Mouse (Mus musculus) erythroblast, embryonic 14.5 days (primary cell): ENCODE data around the gene Frmd6. TPM values are rescaled to one million over a fixed set of nuclear protein-coding genes. Genes with fewer than 3 reads are reported as not detected.

Experiments used
- H3K27me3 ChIP-seq: 2 replicates; pipeline ENCODE4 v1.6.1; 2012; ENCODE audit warnings: inconsistent platforms; ENCODE audit not compliant: control insufficient read depth
- H3K36me3 ChIP-seq: 2 replicates; pipeline ENCODE4 v1.6.1; 2012; ENCODE audit warnings: mild to moderate bottlenecking, inconsistent platforms; ENCODE audit not compliant: control insufficient read depth
- H3K4me1 ChIP-seq: 2 replicates; pipeline ENCODE4 v1.6.1; 2012; ENCODE audit warnings: inconsistent platforms; ENCODE audit not compliant: control insufficient read depth
- H3K4me3 ChIP-seq: replicated peaks from 2 replicates; pipeline ENCODE3; 2012; ENCODE audit warnings: moderate library complexity, mild to moderate bottlenecking, inconsistent platforms
- H3K9me3 ChIP-seq: 2 replicates; pipeline ENCODE4 v1.6.1; 2012; ENCODE audit warnings: low read length, inconsistent platforms, mixed read lengths; ENCODE audit not compliant: control insufficient read depth
- GATA1 ChIP-seq: IDR thresholded peaks from 2 replicates; pipeline ENCODE4 v1.6.1; 2012; ENCODE audit warnings: low read length, inconsistent platforms, mixed read lengths
- TAL1 ChIP-seq: IDR thresholded peaks from 3 replicates; pipeline ENCODE4 v1.6.1; 2012; ENCODE audit warnings: low read length, inconsistent platforms, mixed read lengths
- polyA plus RNA-seq: library from polyadenylated mRNA; stranded (reverse); fragments of >175 nt; gene quantifications from 2 replicates; pipeline ENCODE4 v1.2.3, GENCODE M21; 2012

Gene Frmd6
- polyA plus RNA-seq, 1 experiment, result 0.01 TPM

- Histone ChIP-seq H3K4me1 (no peaks in the 10 kb centered on the region), H3K4me3 (no peak overlapping the region), H3K36me3 (no peaks in the 10 kb centered on the region), H3K9me3 (no peaks in the 10 kb centered on the region), H3K27me3 (no peaks in the 10 kb centered on the region)
- TF ChIP-seq GATA1 (no peak), TAL1 (no peak)
Observed at GRCm38 (mm10) chr12:70803494-70803893, 21.8 kb upstream of the Frmd6 start.

GRCm38 (mm10) chr12:70804989-70805388 lies 20.3 kb upstream of the Frmd6 start:
- no peak overlapping the region for H3K4me3 ChIP-seq
- H3K9me3 ChIP-seq, result no peaks in the 10 kb centered on the region

GRCm38 (mm10) chr12:70807543-70807942 lies 17.8 kb upstream of the Frmd6 start:
- no peaks in the 10 kb centered on the region for H3K4me1 ChIP-seq
- no peaks in the 10 kb centered on the region for H3K36me3 ChIP-seq
- H3K4me3 ChIP-seq, result no peak overlapping the region
- TF ChIP-seq TAL1 (no peak), GATA1 (no peak)
- no peaks in the 10 kb centered on the region for H3K27me3 ChIP-seq
- H3K9me3 ChIP-seq, result no peaks in the 10 kb centered on the region

More at GRCm38 (mm10) chr12:70804989-70805388, 20.3 kb upstream of the Frmd6 start:
- H3K4me1 ChIP-seq, result no peaks in the 10 kb centered on the region
- H3K36me3 ChIP-seq, result no peaks in the 10 kb centered on the region
- no peaks in the 10 kb centered on the region for H3K27me3 ChIP-seq
- no peak for TF ChIP-seq TAL1
- no peak for TF ChIP-seq GATA1

DNA sequence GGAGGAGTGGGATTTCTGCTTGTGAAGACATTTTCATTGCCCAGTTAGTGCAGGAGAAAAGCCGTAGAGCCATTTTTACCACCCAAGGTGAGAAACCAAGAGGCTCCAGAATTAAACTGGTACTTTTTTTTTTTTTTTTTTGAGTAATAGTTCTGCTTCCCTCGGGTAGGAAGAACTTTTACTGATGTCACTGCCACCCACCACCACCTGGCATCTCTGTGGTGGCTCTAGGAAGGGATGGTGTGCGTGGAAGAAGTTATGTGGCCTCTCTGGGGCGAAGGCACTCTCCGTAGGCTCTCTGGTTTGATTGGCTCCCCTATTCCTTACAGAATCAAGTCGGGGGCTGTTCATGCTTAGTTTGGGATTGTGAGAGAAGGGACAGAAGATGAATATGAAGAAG lies 17.3 kb upstream of the Frmd6 start:
- Histone ChIP-seq H3K4me3 (no peak overlapping the region), H3K27me3 (no peaks in the 10 kb centered on the region), H3K9me3 (no peaks in the 10 kb centered on the region), H3K4me1 (no peaks in the 10 kb centered on the region), H3K36me3 (no peaks in the 10 kb centered on the region)
- TF ChIP-seq TAL1, result no peak
- TF ChIP-seq GATA1, result no peak

- TF ChIP-seq GATA1, result no peak
- TF ChIP-seq TAL1, result no peak
- no peaks in the 10 kb centered on the region for H3K4me1 ChIP-seq
- no peaks in the 10 kb centered on the region for H3K9me3 ChIP-seq
Observed at GRCm38 (mm10) chr12:70809957-70810356, 15.4 kb upstream of the Frmd6 start.

DNA sequence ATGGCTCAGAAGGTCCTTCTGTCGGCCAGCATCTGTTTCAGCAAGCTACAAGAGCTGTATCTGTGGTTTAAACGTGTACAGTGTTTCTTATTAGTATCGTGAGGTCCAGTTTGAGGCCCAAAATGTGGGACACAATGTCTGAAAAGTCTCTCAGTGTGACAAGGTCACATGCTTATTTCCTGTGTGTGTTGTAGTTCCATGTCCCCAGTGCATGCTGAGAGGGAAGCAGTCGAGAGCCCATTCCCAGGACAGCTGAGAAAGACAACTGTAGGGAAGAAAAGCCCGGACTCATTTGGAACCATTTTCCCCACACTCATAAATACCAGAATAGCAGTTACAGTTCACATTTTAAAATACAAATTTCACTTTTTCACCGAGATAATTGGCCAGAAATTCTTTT lies 13.5 kb upstream of the Frmd6 start:
- no peaks in the 10 kb centered on the region for H3K36me3 ChIP-seq
- no peak overlapping the region for H3K4me3 ChIP-seq
- no peak for TF ChIP-seq GATA1
- TF ChIP-seq TAL1, result no peak
- no peaks in the 10 kb centered on the region for H3K4me1 ChIP-seq
- no peaks in the 10 kb centered on the region for H3K9me3 ChIP-seq
- no peaks in the 10 kb centered on the region for H3K27me3 ChIP-seq

More at GRCm38 (mm10) chr12:70809957-70810356, 15.4 kb upstream of the Frmd6 start:
- Histone ChIP-seq H3K27me3 (no peaks in the 10 kb centered on the region), H3K36me3 (no peaks in the 10 kb centered on the region), H3K4me3 (no peak overlapping the region)

GRCm38 (mm10) chr12:70812176-70812575 lies 13.1 kb upstream of the Frmd6 start:
- Histone ChIP-seq H3K4me3 (no peak overlapping the region), H3K36me3 (no peaks in the 10 kb centered on the region), H3K27me3 (no peaks in the 10 kb centered on the region), H3K4me1 (no peaks in the 10 kb centered on the region), H3K9me3 (no peaks in the 10 kb centered on the region)
- TF ChIP-seq TAL1, result no peak
- TF ChIP-seq GATA1, result no peak

GRCm38 (mm10) chr12:70812822-70813465 lies 12.4 kb upstream of the Frmd6 start:
- Histone ChIP-seq H3K4me1 (no peaks in the 10 kb centered on the region), H3K36me3 (no peaks in the 10 kb centered on the region), H3K27me3 (no peaks in the 10 kb centered on the region), H3K4me3 (no peak overlapping the region), H3K9me3 (no peaks in the 10 kb centered on the region)
- TF ChIP-seq TAL1, result no peak
- TF ChIP-seq GATA1, result no peak

GRCm38 (mm10) chr12:70816731-70817130 lies 8.6 kb upstream of the Frmd6 start:
- Histone ChIP-seq H3K27me3 (no peaks in the 10 kb centered on the region), H3K36me3 (no peaks in the 10 kb centered on the region), H3K4me1 (no peaks in the 10 kb centered on the region), H3K9me3 (no peaks in the 10 kb centered on the region), H3K4me3 (no peak overlapping the region)
- TF ChIP-seq TAL1 (no peak), GATA1 (no peak)

GRCm38 (mm10) chr12:70824017-70824416 lies 1.3 kb upstream of the Frmd6 start:
- Histone ChIP-seq H3K27me3 (peaks cover 51% of the 10 kb centered on the region), H3K9me3 (no peaks in the 10 kb centered on the region), H3K4me1 (peaks cover 26% of the 10 kb centered on the region), H3K36me3 (no peaks in the 10 kb centered on the region), H3K4me3 (no peak overlapping the region)
- TF ChIP-seq GATA1 (no peak), TAL1 (no peak)
